Mouse (Mus musculus) embryonic facial prominence, embryonic 10.5 days (tissue): Measurements from ENCODE around the gene Pgbd1. TPM values are rescaled to one million over a fixed set of nuclear protein-coding genes. Genes with fewer than 3 reads are reported as not detected.

Experiments used
- DNase-seq: peaks from one replicate; pipeline ENCODE4 v3.0.0-alpha.2; 2017; ENCODE audit warnings: low spot score
- H3K27ac ChIP-seq: fragments of 300-500 bp; sonication (generic); replicated peaks from 2 replicates; pipeline ENCODE4 v1.5.1; 2016; ENCODE audit warnings: mild to moderate bottlenecking
- H3K27me3 ChIP-seq: fragments of 300-500 bp; sonication (generic); replicated peaks from 2 replicates; pipeline ENCODE4 v1.6.1; 2016; ENCODE audit warnings: low read depth, mild to moderate bottlenecking; ENCODE audit not compliant: poor library complexity, severe bottlenecking
- H3K36me3 ChIP-seq: fragments of 300-500 bp; sonication (generic); replicated peaks from 2 replicates; pipeline ENCODE4 v1.6.1; 2016; ENCODE audit warnings: mild to moderate bottlenecking, moderate library complexity
- H3K4me1 ChIP-seq: fragments of 300-500 bp; sonication (generic); 2 replicates; pipeline ENCODE4 v1.6.1; 2016
- H3K4me3 ChIP-seq: fragments of 300-500 bp; sonication (generic); 2 replicates; pipeline ENCODE4 v1.5.1; 2016; ENCODE audit warnings: mild to moderate bottlenecking, moderate library complexity
- H3K9me3 ChIP-seq: fragments of 300-500 bp; sonication (generic); 2 replicates; pipeline ENCODE4 v1.6.1; 2016; ENCODE audit warnings: mild to moderate bottlenecking
- WGBS: fragments of 180-500 bp; shearing (Covaris S2); methylation state at CpG from one replicate; pipeline ENCODE4 v1.1.7; 2016; 5-methylcytosine and 5-hydroxymethylcytosine counted together
- microRNA counts: library from miRNA; unstranded; fragments of <30 nt; microRNA quantifications from one replicate; lab custom pipeline; 2017
- microRNA-seq: library from miRNA; unstranded; fragments of <30 nt; microRNA quantifications from one replicate; pipeline ENCODE4, GENCODE M21; 2017
- polyA plus RNA-seq: library from polyadenylated mRNA; unstranded; fragments of >200 nt; fragmentation: Nextera tagmentation; extraction: Ambion mirVana; gene quantifications from 2 replicates; pipeline ENCODE4 v1.2.1, GENCODE M21; 2016

The Pgbd1 gene
- polyA plus RNA-seq, 1 experiment from 2014 or later: 4.9 TPM

DNA sequence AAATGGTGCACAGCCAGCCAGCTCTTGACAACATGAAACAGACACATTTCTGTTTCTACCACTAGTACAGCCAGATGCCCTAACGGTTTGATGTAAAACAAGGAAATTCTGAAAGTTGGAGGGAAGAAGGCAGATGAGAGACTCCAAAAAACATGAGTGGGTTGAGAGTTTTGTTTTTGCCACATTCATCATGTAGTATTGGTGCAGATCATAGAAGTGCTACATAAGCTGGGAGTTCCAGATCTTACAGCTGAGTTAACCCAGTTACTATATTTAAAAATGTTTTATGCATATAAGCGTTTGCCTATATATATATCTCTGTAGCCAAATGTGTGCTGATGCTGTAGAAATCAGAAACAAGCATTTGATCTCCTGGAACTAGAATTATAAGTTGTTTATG, 68.2 kb downstream of the Pgbd1 start:
- Histone ChIP-seq H3K27ac (no peak overlapping the region), H3K4me3 (no peak overlapping the region), H3K9me3 (no peaks in the 10 kb centered on the region), H3K27me3 (no peaks in the 10 kb centered on the region), H3K4me1 (no peaks in the 10 kb centered on the region), H3K36me3 (peaks cover 44% of the 10 kb centered on the region)
- WGBS: 90% methylated on average over 2 of the region's 2 CpGs
- no peak for DNase-seq

MicroRNAs encoded within 50 kb of the gene (microRNA counts, 519-probe panel; counts per million panel counts)
- microRNA mmu-miR-1896 (lab: Ali Mortazavi, UCI): 3,803 counts per million, percentile 75 among the panel's probes with 10 or more counts

Small RNA genes within 50 kb of the gene (microRNA-seq; reads per million reads assigned to microRNA genes)
- gene Mir1896 (not detected), gene Mir6942 (not detected)

Other genes with a start within 250 kb of the Pgbd1 start
- gene Gpx5, start 148.3 kb downstream of the Pgbd1 start, polyA plus RNA-seq: not detected in 2 replicates
- gene Gpx6, start 128.9 kb downstream of the Pgbd1 start, polyA plus RNA-seq: 0.24 and 0.36 TPM in 2 replicates
- not detected in 2 replicates for gene Olfr1367, start 94.1 kb downstream of the Pgbd1 start, polyA plus RNA-seq
- 19.3 and 20.4 TPM in 2 replicates for gene Zscan12, start 78.2 kb downstream of the Pgbd1 start, polyA plus RNA-seq
- 91.5 and 91.9 TPM in 2 replicates for gene Zkscan3, start 38.3 kb downstream of the Pgbd1 start, polyA plus RNA-seq
- 29.4 and 29.9 TPM in 2 replicates for gene Zscan26, start 12.7 kb upstream of the Pgbd1 start, polyA plus RNA-seq
- gene Nkapl, start 27.5 kb upstream of the Pgbd1 start, polyA plus RNA-seq: 1.3 and 2.0 TPM in 2 replicates
- gene Zkscan4, start 37.8 kb upstream of the Pgbd1 start, polyA plus RNA-seq: 3.0 and 3.5 TPM in 2 replicates
- not detected in 2 replicates for gene Gm10065, start 38.4 kb upstream of the Pgbd1 start, polyA plus RNA-seq
- 0.63 TPM in 1 of 2 replicates, not detected in the other for gene AK157302, start 54.2 kb upstream of the Pgbd1 start, polyA plus RNA-seq
- gene Gm11273, start 60.4 kb upstream of the Pgbd1 start, polyA plus RNA-seq: 4.3 and 5.3 TPM in 2 replicates
- gene Zkscan8, start 90.1 kb upstream of the Pgbd1 start, polyA plus RNA-seq: 7.6 and 7.8 TPM in 2 replicates
- 0.11 and 0.21 TPM in 2 replicates for gene Olfr1366, start 101.8 kb upstream of the Pgbd1 start, polyA plus RNA-seq
- gene Olfr1535, start 118.8 kb upstream of the Pgbd1 start, polyA plus RNA-seq: not detected in 2 replicates
- gene Olfr1364, start 140.7 kb upstream of the Pgbd1 start, polyA plus RNA-seq: not detected in 2 replicates
- not detected in 2 replicates for gene Olfr1362, start 173.0 kb upstream of the Pgbd1 start, polyA plus RNA-seq
- gene Olfr11, start 201.5 kb upstream of the Pgbd1 start, polyA plus RNA-seq: not detected in 2 replicates
- gene Olfr1361, start 222.3 kb upstream of the Pgbd1 start, polyA plus RNA-seq: not detected in 2 replicates
- gene Olfr1360, start 236.3 kb upstream of the Pgbd1 start, polyA plus RNA-seq: not detected in 2 replicates